Mouse (Mus musculus): Measurements from ENCODE around the gene 4930404N11Rik.

DNA sequence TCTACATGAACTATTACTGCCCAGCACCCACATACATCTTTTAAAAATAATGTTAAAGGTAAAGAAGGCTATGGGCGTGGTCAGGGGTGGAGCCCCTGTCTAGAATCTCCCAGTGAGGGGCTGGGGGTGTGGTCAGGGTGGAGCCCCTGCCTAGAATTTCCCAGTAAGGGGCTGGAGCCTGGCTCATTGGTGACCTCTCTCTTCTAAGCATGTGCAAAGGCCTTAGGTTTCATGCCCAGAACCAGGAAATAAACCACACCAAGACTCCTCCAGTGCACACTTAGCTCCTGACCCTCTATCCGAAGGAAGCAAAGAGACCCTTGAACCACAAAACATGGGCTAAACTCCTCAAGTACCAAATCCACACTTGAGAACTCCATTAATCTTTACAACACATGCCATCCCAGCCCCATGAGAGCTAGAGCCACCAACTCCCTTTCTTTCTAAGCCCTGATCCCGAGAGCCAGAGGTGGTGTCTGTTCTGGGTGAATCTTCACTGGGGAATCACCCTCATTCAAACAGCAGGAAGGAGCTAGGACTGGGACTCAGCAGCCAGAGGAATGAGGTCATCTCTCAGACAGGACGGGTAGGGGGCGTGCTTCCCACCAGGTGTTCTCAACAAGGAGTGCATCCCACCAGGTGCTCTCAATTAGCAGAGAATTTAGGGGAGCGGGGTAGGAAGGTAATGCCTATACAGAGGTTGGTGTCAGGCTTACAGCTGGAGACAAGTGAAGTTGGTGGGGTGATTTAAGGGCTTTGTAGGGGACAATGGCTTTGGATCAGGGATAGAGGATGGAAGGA, 11.1 kb upstream of the 4930404N11Rik start:
- no peak for TF ChIP-seq POLR2A (IDR thresholded peaks at IDR 0.05; ENCODE audit: extremely low read depth, insufficient read depth, low read length)
- no peak for TF ChIP-seq CTCF (IDR thresholded peaks at IDR 0.05; ENCODE audit: extremely low read depth, insufficient read depth, low read length)

All from cortical plate, adult 2 months (tissue).